Mouse (Mus musculus): ENCODE measurements around the gene Ero1lb. TPM values are rescaled to one million over a fixed set of nuclear protein-coding genes. Genes with fewer than 3 reads are reported as not detected.
"Not testable (repeated sequence)": the region's sequence is repeated elsewhere in the genome, so short reads cannot be mapped to it uniquely, and the experiment has no call there.

Ero1lb gene
- polyA plus RNA-seq, 1 experiment from 2014 or later = 15.4 TPM

- H3K4me1 ChIP-seq (replicated peaks; ENCODE audit: control insufficient read depth, insufficient read depth, low read length); H3K27me3 ChIP-seq (replicated peaks; ENCODE audit: control insufficient read depth, insufficient read depth, low read length); H3K36me3 ChIP-seq (ENCODE audit: control insufficient read depth, insufficient read depth); H3K9me3 ChIP-seq (ENCODE audit: control insufficient read depth, low read length): not testable (repeated sequence)
- under 1% methylated on average over 55 of the region's 79 CpGs for WGBS
- peak; percentile 92 for ATAC-seq
- Histone ChIP-seq H3K27ac (ENCODE audit: low read length) (peak overlapping the region; percentile 82), H3K4me2 (ENCODE audit: low read length) (peak overlapping the region; percentile 47), H3K9ac (replicated peaks; ENCODE audit: low read depth, low read length) (peak overlapping the region; percentile 64), H3K4me3 (replicated peaks; ENCODE audit: low read length) (peak overlapping the region; percentile 48)
These were observed 84.6 kb downstream of the Ero1lb start for GRCm38 (mm10) chr13:12650020-12650876.

- H3K27me3 ChIP-seq (replicated peaks; ENCODE audit: control insufficient read depth, insufficient read depth, low read length); H3K36me3 ChIP-seq (ENCODE audit: control insufficient read depth, insufficient read depth); H3K27ac ChIP-seq (ENCODE audit: low read length); H3K9me3 ChIP-seq (ENCODE audit: control insufficient read depth, low read length); H3K4me1 ChIP-seq (replicated peaks; ENCODE audit: control insufficient read depth, insufficient read depth, low read length): not testable (repeated sequence)
- ATAC-seq = peak; percentile 81
- H3K9ac ChIP-seq (replicated peaks; ENCODE audit: low read depth, low read length) = peak overlapping the region; percentile 51
- peak overlapping the region; percentile 40 for H3K4me3 ChIP-seq (replicated peaks; ENCODE audit: low read length)
- WGBS = under 1% methylated on average over 11 of the region's 13 CpGs
- peak overlapping the region; percentile 47 for H3K4me2 ChIP-seq (ENCODE audit: low read length)
These were observed 85.2 kb downstream of the Ero1lb start for GRCm38 (mm10) chr13:12650877-12651176.

Other genes starting within 250 kb of the Ero1lb start
- 4.2 and 4.6 TPM in 2 replicates for gene Actn2, start 225.1 kb upstream of the Ero1lb start, polyA plus RNA-seq (2015; fragmentation: Nextera tagmentation; extraction: Ambion mirVana)
- 17.8 and 18.9 TPM in 2 replicates for gene Heatr1, start 170.8 kb upstream of the Ero1lb start, polyA plus RNA-seq (2015; fragmentation: Nextera tagmentation; extraction: Ambion mirVana)
- 14.4 and 15.1 TPM in 2 replicates for gene Lgals8, start 100.9 kb upstream of the Ero1lb start, polyA plus RNA-seq (2015; fragmentation: Nextera tagmentation; extraction: Ambion mirVana)
- gene Edaradd, start 45.4 kb upstream of the Ero1lb start, polyA plus RNA-seq (2015; fragmentation: Nextera tagmentation; extraction: Ambion mirVana) = 1.9 and 2.6 TPM in 2 replicates
- gene Prl2c3, start 234.2 kb downstream of the Ero1lb start, polyA plus RNA-seq (2015; fragmentation: Nextera tagmentation; extraction: Ambion mirVana) = not detected in 2 replicates